Mouse (Mus musculus): ENCODE measurements at regions not wholly inside any gene's neighbourhood (a gene's known extent, or its start where the extent isn't known, plus 50 kb on each side); places are given as distances from the start of the nearest gene placed in this dataset.

DNA sequence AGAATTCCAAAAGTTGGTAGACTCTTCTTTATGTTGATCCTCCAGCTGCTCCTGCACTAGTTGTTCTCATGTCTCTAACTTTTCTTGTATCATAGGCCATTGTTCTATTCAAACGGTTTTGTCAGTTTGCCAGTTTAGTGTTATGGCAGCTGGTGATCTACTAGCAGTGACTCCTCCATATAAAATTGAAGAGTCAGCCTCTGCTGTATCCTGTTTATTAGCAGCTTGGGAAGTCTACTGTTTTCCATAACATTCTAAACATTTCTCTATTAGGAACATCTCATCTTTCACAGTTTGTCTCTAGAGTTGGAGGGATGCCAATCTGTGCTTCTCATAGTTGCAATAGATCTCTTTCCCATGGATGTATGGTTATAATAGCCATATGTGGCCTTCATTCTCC, 58.6 kb downstream of the Drd1 start:
- H3K9me3 ChIP-seq (ENCODE audit: low read length), result no peaks in the 10 kb centered on the region
- no peak for ATAC-seq (ENCODE audit: low FRiP score, low TSS enrichment)
- 64% methylated on average over 1 of the region's 1 CpGs for WGBS
- no peaks in the 10 kb centered on the region for H3K27me3 ChIP-seq (ENCODE audit: insufficient read depth, low read length)
- no peak overlapping the region for H3K4me2 ChIP-seq (replicated peaks; ENCODE audit: low read depth, low read length)
- no peak overlapping the region for H3K4me3 ChIP-seq (ENCODE audit: low read length)
- no peak overlapping the region for H3K27ac ChIP-seq (ENCODE audit: low read length)
- H3K36me3 ChIP-seq (ENCODE audit: insufficient read depth, low read length), result no peaks in the 10 kb centered on the region
- no peaks in the 10 kb centered on the region for H3K4me1 ChIP-seq (ENCODE audit: insufficient read depth, low read length)
- H3K9ac ChIP-seq (replicated peaks; ENCODE audit: low read length), result no peak overlapping the region

DNA sequence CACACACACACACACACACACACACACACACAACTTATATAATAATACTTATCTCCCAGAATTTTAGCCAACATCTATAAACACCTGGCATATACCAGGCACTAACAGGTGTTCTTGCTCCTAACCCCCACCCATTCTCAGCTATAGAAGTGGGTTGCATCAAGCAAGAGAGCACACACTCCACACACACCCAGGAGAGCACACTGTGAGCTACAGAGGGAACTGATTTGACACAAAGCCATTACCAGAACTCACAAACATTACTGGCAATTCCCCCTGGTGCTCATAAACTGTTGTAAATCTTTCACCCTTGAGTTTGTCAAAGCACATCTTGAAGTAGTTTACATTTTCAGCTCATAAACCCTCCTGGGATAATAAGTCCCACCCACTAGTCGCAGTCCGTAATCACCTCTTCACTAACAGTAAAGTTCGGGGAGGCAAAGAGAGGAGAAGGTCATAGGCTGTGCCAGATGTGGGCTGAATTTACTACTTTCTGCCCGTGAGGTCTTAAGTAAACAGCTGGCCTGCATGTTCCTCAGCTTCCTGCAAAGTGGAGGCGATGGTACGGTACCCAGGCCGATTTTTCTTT, 62.5 kb downstream of the Drd1 start:
- Histone ChIP-seq H3K4me2 (replicated peaks; ENCODE audit: low read depth, low read length) (no peak overlapping the region), H3K27me3 (ENCODE audit: insufficient read depth, low read length) (no peaks in the 10 kb centered on the region), H3K9ac (replicated peaks; ENCODE audit: low read length) (no peak overlapping the region), H3K4me1 (ENCODE audit: insufficient read depth, low read length) (no peaks in the 10 kb centered on the region), H3K36me3 (ENCODE audit: insufficient read depth, low read length) (no peaks in the 10 kb centered on the region), H3K9me3 (ENCODE audit: low read length) (no peaks in the 10 kb centered on the region), H3K4me3 (ENCODE audit: low read length) (no peak overlapping the region), H3K27ac (ENCODE audit: low read length) (no peak overlapping the region)
- 21% methylated on average over 7 of the region's 7 CpGs for WGBS
- ATAC-seq (ENCODE audit: low FRiP score, low TSS enrichment), result no peak

DNA sequence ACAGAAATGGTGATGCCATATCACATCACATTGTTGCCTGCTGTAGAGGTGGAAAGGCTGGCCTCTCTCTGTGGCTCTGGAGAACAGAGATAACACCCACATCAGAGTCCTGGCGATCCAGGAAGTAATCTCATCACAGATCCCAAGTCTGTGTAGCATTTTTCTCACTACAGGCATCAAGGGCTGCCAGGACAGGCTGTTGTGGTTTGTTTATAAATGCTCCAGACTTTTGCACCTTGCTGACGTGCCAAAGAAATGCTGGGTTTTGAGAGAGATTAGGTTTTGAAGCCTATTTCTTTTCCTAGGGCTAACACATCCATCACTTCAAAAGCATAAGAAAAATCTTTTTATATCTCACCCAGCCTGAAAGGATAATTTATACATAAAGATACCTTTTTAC, 76.3 kb downstream of the Drd1 start:
- no peaks in the 10 kb centered on the region for H3K36me3 ChIP-seq (ENCODE audit: insufficient read depth, low read length)
- H3K27me3 ChIP-seq (ENCODE audit: insufficient read depth, low read length), result no peaks in the 10 kb centered on the region
- H3K4me1 ChIP-seq (ENCODE audit: insufficient read depth, low read length), result no peaks in the 10 kb centered on the region
- no peak overlapping the region for H3K27ac ChIP-seq (ENCODE audit: low read length)
- ATAC-seq (ENCODE audit: low FRiP score, low TSS enrichment), result no peak
- H3K9me3 ChIP-seq (ENCODE audit: low read length), result no peaks in the 10 kb centered on the region
- H3K4me2 ChIP-seq (replicated peaks; ENCODE audit: low read depth, low read length), result no peak overlapping the region
- 53% methylated on average over 2 of the region's 2 CpGs for WGBS
- H3K9ac ChIP-seq (replicated peaks; ENCODE audit: low read length), result no peak overlapping the region
- H3K4me3 ChIP-seq (ENCODE audit: low read length), result no peak overlapping the region

DNA sequence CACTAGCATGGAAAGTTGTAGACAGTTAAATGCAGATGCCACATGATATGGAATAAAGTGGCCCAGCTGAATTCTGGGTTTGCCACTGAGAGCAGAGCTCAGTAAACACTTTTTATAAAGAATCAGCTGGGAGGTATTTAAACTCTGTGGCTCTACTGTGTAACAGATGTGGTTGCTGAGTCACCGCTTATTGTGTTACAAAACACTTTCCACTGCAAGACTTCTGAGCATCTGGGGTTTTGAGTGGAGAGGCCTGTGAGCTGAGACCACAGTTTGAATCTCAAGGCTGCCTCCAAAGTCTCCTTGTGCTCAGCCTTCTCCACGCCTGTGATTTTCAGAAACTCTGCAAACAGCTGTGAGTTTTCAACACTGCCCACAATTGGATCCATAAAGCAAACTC, 86.1 kb downstream of the Drd1 start:
- 77% methylated on average over 2 of the region's 2 CpGs for WGBS
- no peak overlapping the region for H3K27ac ChIP-seq (ENCODE audit: low read length)
- peaks cover 9% of the 10 kb centered on the region for H3K9me3 ChIP-seq (ENCODE audit: low read length)
- no peak overlapping the region for H3K4me2 ChIP-seq (replicated peaks; ENCODE audit: low read depth, low read length)
- no peak overlapping the region for H3K4me3 ChIP-seq (ENCODE audit: low read length)
- no peaks in the 10 kb centered on the region for H3K27me3 ChIP-seq (ENCODE audit: insufficient read depth, low read length)
- no peak for ATAC-seq (ENCODE audit: low FRiP score, low TSS enrichment)
- no peak overlapping the region for H3K9ac ChIP-seq (replicated peaks; ENCODE audit: low read length)
- no peaks in the 10 kb centered on the region for H3K36me3 ChIP-seq (ENCODE audit: insufficient read depth, low read length)
- no peaks in the 10 kb centered on the region for H3K4me1 ChIP-seq (ENCODE audit: insufficient read depth, low read length)

DNA sequence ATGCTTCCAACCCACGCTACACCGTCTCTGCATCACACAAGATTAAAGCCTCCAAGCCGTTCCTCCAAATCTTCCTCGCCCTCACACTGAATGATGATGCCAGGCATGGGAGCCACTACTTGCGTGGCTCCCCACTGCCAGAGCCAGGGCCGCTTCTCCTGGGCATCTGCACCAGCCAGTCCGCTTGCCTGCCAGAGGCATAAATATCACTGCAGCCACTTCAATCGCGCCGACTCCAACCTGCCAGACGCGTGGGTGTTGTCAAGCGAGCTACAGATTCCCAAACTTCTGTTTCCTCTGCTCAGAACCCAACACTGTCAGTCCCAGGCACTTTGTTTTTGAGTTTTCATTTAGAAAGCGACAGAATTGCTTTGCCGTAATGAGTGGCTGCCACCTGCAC, 99.3 kb downstream of the Drd1 start:
- Histone ChIP-seq H3K27ac (ENCODE audit: low read length) (no peak overlapping the region), H3K4me3 (ENCODE audit: low read length) (no peak overlapping the region), H3K36me3 (ENCODE audit: insufficient read depth, low read length) (no peaks in the 10 kb centered on the region), H3K4me2 (replicated peaks; ENCODE audit: low read depth, low read length) (no peak overlapping the region), H3K27me3 (ENCODE audit: insufficient read depth, low read length) (no peaks in the 10 kb centered on the region), H3K9ac (replicated peaks; ENCODE audit: low read length) (no peak overlapping the region), H3K4me1 (ENCODE audit: insufficient read depth, low read length) (no peaks in the 10 kb centered on the region), H3K9me3 (ENCODE audit: low read length) (no peaks in the 10 kb centered on the region)
- ATAC-seq (ENCODE audit: low FRiP score, low TSS enrichment), result no peak
- WGBS, result 76% methylated on average over 15 of the region's 15 CpGs

DNA sequence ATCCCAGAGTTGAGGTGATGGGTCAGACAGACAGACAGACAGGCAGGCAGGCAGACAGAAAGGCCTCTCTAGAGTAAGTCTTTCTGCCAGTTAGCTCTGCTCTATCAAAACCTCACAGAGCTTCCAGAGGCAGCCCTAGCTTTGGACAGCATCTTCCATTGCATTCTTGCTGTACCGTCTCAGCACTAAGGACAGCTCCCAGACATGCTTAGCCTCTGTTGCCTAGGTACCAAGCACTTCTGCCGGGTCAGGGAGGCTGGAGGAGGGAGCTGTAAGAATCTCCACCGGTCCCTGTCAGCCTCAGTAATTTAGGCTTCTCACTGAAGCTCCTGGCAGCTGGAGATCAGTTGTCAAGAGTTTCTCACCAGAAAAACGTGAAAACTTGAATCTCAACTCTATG, 107.4 kb downstream of the Drd1 start:
- H3K4me1 ChIP-seq (ENCODE audit: insufficient read depth, low read length), result no peaks in the 10 kb centered on the region
- H3K27ac ChIP-seq (ENCODE audit: low read length), result no peak overlapping the region
- no peaks in the 10 kb centered on the region for H3K9me3 ChIP-seq (ENCODE audit: low read length)
- no peak overlapping the region for H3K4me2 ChIP-seq (replicated peaks; ENCODE audit: low read depth, low read length)
- ATAC-seq (ENCODE audit: low FRiP score, low TSS enrichment), result no peak
- H3K9ac ChIP-seq (replicated peaks; ENCODE audit: low read length), result no peak overlapping the region
- no peak overlapping the region for H3K4me3 ChIP-seq (ENCODE audit: low read length)
- WGBS, result 1% methylated on average over 4 of the region's 4 CpGs
- H3K27me3 ChIP-seq (ENCODE audit: insufficient read depth, low read length), result no peaks in the 10 kb centered on the region
- H3K36me3 ChIP-seq (ENCODE audit: insufficient read depth, low read length), result no peaks in the 10 kb centered on the region

DNA sequence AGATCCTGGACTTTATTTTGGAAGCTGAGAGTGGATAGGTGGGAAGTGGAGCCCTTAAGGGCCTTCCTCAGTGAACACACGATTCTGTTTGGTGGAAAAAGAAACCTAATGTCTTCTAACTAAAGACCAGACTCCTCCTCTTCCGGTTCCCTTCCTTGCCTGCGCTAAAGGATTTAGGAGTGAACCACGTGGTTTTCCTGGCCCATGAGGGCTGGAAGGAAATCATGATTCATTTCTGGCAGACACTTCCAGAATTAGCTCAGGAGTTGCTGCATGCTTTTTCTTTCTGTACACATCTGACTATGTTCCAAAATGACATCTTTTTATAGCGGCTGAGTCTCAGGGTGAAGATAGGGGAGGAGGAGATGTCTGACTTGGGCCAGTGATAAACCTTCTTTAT, 109.8 kb downstream of the Drd1 start:
- no peak for ATAC-seq (ENCODE audit: low FRiP score, low TSS enrichment)
- Histone ChIP-seq H3K27me3 (ENCODE audit: insufficient read depth, low read length) (no peaks in the 10 kb centered on the region), H3K9me3 (ENCODE audit: low read length) (no peaks in the 10 kb centered on the region), H3K4me1 (ENCODE audit: insufficient read depth, low read length) (no peaks in the 10 kb centered on the region), H3K4me2 (replicated peaks; ENCODE audit: low read depth, low read length) (no peak overlapping the region), H3K27ac (ENCODE audit: low read length) (no peak overlapping the region), H3K36me3 (ENCODE audit: insufficient read depth, low read length) (no peaks in the 10 kb centered on the region), H3K4me3 (ENCODE audit: low read length) (no peak overlapping the region), H3K9ac (replicated peaks; ENCODE audit: low read length) (no peak overlapping the region)
- 58% methylated on average over 5 of the region's 5 CpGs for WGBS

DNA sequence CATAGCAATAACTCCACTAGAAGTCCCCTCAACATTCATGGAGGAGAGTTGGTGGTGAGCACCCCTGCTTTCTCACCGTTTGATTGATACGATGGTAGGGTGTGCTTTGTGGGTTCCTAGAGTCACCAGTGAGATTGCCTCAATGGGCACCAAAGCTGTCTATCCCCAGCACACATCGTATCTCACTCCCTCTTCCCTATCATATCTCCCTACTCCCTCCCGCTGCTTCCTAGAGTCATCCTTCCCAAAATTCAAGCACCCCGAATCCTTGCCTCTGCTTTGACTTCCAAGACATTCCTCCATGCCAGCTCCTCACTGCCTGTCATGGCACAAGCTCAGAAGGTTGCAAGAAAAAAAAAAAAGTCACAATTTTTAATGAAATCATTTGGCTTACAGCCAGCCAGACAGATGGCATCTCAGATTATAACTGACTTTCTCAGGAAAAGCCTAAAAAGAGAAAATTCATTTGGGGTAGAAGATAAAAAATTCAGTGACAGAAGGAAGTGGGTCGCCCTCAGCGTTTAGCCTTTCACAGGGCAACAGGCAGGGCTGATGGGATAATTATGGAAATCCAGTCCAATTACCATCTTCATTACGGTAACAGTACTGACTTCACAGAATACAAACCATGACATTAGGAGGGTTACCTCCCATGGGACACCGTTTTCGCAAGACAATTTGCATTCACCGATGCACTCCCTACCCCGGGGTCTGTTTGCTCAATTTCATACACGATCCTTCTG, 114.3 kb downstream of the Drd1 start:
- Histone ChIP-seq H3K27me3 (ENCODE audit: insufficient read depth, low read length) (no peaks in the 10 kb centered on the region), H3K27ac (ENCODE audit: low read length) (no peak overlapping the region), H3K4me3 (ENCODE audit: low read length) (no peak overlapping the region), H3K4me2 (replicated peaks; ENCODE audit: low read depth, low read length) (no peak overlapping the region), H3K9me3 (ENCODE audit: low read length) (no peaks in the 10 kb centered on the region), H3K36me3 (ENCODE audit: insufficient read depth, low read length) (no peaks in the 10 kb centered on the region), H3K9ac (replicated peaks; ENCODE audit: low read length) (no peak overlapping the region), H3K4me1 (ENCODE audit: insufficient read depth, low read length) (no peaks in the 10 kb centered on the region)
- 90% methylated on average over 13 of the region's 13 CpGs for WGBS
- no peak for ATAC-seq (ENCODE audit: low FRiP score, low TSS enrichment)

DNA sequence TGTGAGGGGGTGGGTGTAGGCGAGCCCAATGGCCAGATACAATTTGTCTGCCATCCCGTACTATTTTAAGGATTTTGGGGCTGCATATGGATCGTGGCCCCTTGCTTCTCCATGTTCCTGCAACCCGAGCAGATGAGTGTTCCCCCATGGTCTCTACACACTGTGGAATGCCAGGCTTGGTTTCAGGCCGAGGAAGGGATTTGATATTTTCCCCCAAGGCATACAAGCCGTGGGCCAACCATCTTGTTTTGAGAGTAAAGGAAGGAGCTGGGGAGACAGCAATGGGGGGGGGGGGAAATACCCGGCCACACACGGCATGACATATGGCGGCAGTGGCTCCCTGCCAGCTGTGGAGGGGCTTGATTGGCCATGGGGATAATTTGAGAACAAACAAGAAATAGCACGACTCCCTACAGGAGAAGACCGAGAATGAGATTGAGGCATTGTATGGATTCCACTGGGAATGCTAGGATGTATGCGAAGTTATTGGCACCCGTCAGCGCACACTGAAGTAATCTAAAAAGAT, 120.3 kb downstream of the Drd1 start:
- Histone ChIP-seq H3K4me1 (ENCODE audit: insufficient read depth, low read length) (no peaks in the 10 kb centered on the region), H3K9ac (replicated peaks; ENCODE audit: low read length) (no peak overlapping the region), H3K4me2 (replicated peaks; ENCODE audit: low read depth, low read length) (no peak overlapping the region), H3K4me3 (ENCODE audit: low read length) (no peak overlapping the region), H3K27me3 (ENCODE audit: insufficient read depth, low read length) (no peaks in the 10 kb centered on the region), H3K36me3 (ENCODE audit: insufficient read depth, low read length) (no peaks in the 10 kb centered on the region), H3K9me3 (ENCODE audit: low read length) (no peaks in the 10 kb centered on the region), H3K27ac (ENCODE audit: low read length) (no peak overlapping the region)
- 87% methylated on average over 14 of the region's 14 CpGs for WGBS
- no peak for ATAC-seq (ENCODE audit: low FRiP score, low TSS enrichment)

DNA sequence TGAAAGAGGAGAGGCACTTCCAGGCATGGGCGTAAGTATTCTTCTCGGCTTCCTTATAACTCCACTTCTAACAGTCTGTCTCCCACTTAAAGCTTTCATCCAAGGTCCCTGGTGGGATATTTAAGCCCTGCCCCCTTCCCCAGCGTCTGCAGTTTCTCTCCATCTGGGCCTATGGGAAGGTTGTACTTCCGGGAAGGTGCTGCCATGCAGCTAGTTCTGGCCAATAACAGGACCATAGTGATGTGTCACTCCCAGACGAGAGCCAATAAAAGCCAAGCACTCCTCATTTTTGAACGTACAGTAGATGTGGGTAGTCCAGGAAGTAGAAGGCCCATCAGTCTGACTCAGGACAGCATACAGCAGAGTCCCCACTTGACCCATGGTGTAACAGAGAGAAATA, 121.0 kb downstream of the Drd1 start:
- Histone ChIP-seq H3K27me3 (ENCODE audit: insufficient read depth, low read length) (no peaks in the 10 kb centered on the region), H3K9ac (replicated peaks; ENCODE audit: low read length) (no peak overlapping the region), H3K36me3 (ENCODE audit: insufficient read depth, low read length) (no peaks in the 10 kb centered on the region), H3K4me1 (ENCODE audit: insufficient read depth, low read length) (no peaks in the 10 kb centered on the region), H3K4me2 (replicated peaks; ENCODE audit: low read depth, low read length) (no peak overlapping the region), H3K9me3 (ENCODE audit: low read length) (no peaks in the 10 kb centered on the region), H3K27ac (ENCODE audit: low read length) (no peak overlapping the region), H3K4me3 (ENCODE audit: low read length) (no peak overlapping the region)
- no peak for ATAC-seq (ENCODE audit: low FRiP score, low TSS enrichment)
- WGBS, result 80% methylated on average over 6 of the region's 6 CpGs

All from kidney, embryonic 16.5 days (tissue).